Mouse (Mus musculus) yolk sac, embryonic 10.5 days (tissue): ENCODE measurements around the gene Spcs2.
A peak's percentile ranks its signal among the peaks of the same experiment; 100 is the strongest.
"Not testable (repeated sequence)": the region's sequence is repeated elsewhere in the genome, so short reads cannot be mapped to it uniquely, and the experiment has no call there.

Experiments used
- DNase-seq: peaks from one replicate; pipeline ENCODE4 v3.0.0-alpha.2; 2017; ENCODE audit warnings: low spot score

Spcs2 gene

GRCm38 (mm10) chr7:99824649-99825483 lies 38.4 kb downstream of the Spcs2 start:
- DNase-seq: peak; percentile 24

- no peak for DNase-seq
These were observed 40.1 kb downstream of the Spcs2 start for GRCm38 (mm10) chr7:99823045-99823663.

- DNase-seq: no peak
These were observed 40.8 kb downstream of the Spcs2 start for GRCm38 (mm10) chr7:99822426-99822825.

- no peak for DNase-seq
These were observed 41.3 kb downstream of the Spcs2 start for GRCm38 (mm10) chr7:99821953-99822352.

GRCm38 (mm10) chr7:99818181-99818725 lies 45.0 kb downstream of the Spcs2 start:
- not testable (repeated sequence) for DNase-seq

- DNase-seq: no peak
These were observed 49.9 kb downstream of the Spcs2 start for GRCm38 (mm10) chr7:99813394-99813793.

GRCm38 (mm10) chr7:99811661-99812060 lies 51.6 kb downstream of the Spcs2 start:
- DNase-seq: no peak

GRCm38 (mm10) chr7:99810814-99811213 lies 52.4 kb downstream of the Spcs2 start:
- no peak for DNase-seq

- DNase-seq: not testable (repeated sequence)
These were observed 56.2 kb downstream of the Spcs2 start for GRCm38 (mm10) chr7:99807043-99807442.

- DNase-seq: no peak
These were observed 57.9 kb downstream of the Spcs2 start for GRCm38 (mm10) chr7:99805340-99805739.

- DNase-seq: not testable (repeated sequence)
These were observed 59.2 kb downstream of the Spcs2 start for GRCm38 (mm10) chr7:99804033-99804432.

- DNase-seq: no peak
These were observed 59.7 kb downstream of the Spcs2 start for GRCm38 (mm10) chr7:99803535-99803934.

GRCm38 (mm10) chr7:99799118-99799517 lies 64.1 kb downstream of the Spcs2 start:
- no peak for DNase-seq

- peak; percentile 19 for DNase-seq
These were observed 65.2 kb downstream of the Spcs2 start for GRCm38 (mm10) chr7:99797911-99798647.

GRCm38 (mm10) chr7:99797261-99797660 lies 66.0 kb downstream of the Spcs2 start:
- no peak for DNase-seq

- DNase-seq: no peak
These were observed 66.8 kb downstream of the Spcs2 start for GRCm38 (mm10) chr7:99796471-99796870.

- DNase-seq: no peak
These were observed 67.9 kb downstream of the Spcs2 start for GRCm38 (mm10) chr7:99795192-99795981.

GRCm38 (mm10) chr7:99794096-99794495 lies 69.2 kb downstream of the Spcs2 start:
- DNase-seq: no peak

GRCm38 (mm10) chr7:99790816-99791215 lies 72.4 kb downstream of the Spcs2 start:
- DNase-seq: no peak

GRCm38 (mm10) chr7:99788563-99788962 lies 74.7 kb downstream of the Spcs2 start:
- no peak for DNase-seq

- DNase-seq: no peak
These were observed 75.3 kb downstream of the Spcs2 start for GRCm38 (mm10) chr7:99787935-99788334.
